Mouse (Mus musculus) forebrain, postnatal 0 days (tissue): ENCODE data around the gene Zbtb17. TPM values are rescaled to one million over a fixed set of nuclear protein-coding genes. Genes with fewer than 3 reads are reported as not detected.
A peak's percentile ranks its signal among the peaks of the same experiment; 100 is the strongest.

Source experiments
- ATAC-seq: fragments of 200-750 bp; cut with Nextera tagmentation; 2 replicates; pipeline ENCODE4 v1.8.0; 2017; ENCODE audit warnings: mild to moderate bottlenecking, moderate library complexity
- DNase-seq: peaks from one replicate; pipeline ENCODE4 v3.0.0-alpha.2; 2015
- H3K27ac ChIP-seq: fragments of 300-500 bp; sonication (generic); 2 replicates; pipeline ENCODE4 v1.5.1; 2014; ENCODE audit warnings: low read depth, mild to moderate bottlenecking, antibody characterized with exemption, low read length, moderate library complexity, mixed read lengths
- H3K27me3 ChIP-seq: fragments of 300-500 bp; sonication (generic); 2 replicates; pipeline ENCODE4 v1.6.1; 2014; ENCODE audit warnings: mild to moderate bottlenecking, low read length, mixed read lengths; ENCODE audit not compliant: insufficient read depth
- H3K36me3 ChIP-seq: fragments of 300-500 bp; sonication (generic); 2 replicates; pipeline ENCODE4 v1.6.1; 2014; ENCODE audit warnings: mild to moderate bottlenecking, moderate library complexity; ENCODE audit not compliant: insufficient read depth
- H3K4me1 ChIP-seq: fragments of 300-500 bp; sonication (generic); 2 replicates; pipeline ENCODE4 v1.6.1; 2014; ENCODE audit warnings: antibody characterized with exemption; ENCODE audit not compliant: insufficient read depth
- H3K4me2 ChIP-seq: fragments of 300-500 bp; sonication (generic); 2 replicates; pipeline ENCODE4 v1.6.1; 2014; ENCODE audit warnings: low read depth, mild to moderate bottlenecking, moderate library complexity
- H3K4me3 ChIP-seq: fragments of 300-500 bp; sonication (generic); 2 replicates; pipeline ENCODE4 v1.5.1; 2014; ENCODE audit warnings: low read depth, low read length, mixed read lengths
- H3K9ac ChIP-seq: fragments of 300-500 bp; sonication (generic); 2 replicates; pipeline ENCODE4 v1.6.1; 2014; ENCODE audit warnings: mild to moderate bottlenecking
- H3K9me3 ChIP-seq: fragments of 300-500 bp; sonication (generic); 2 replicates; pipeline ENCODE4 v1.6.1; 2016; ENCODE audit warnings: low read length
- CTCF ChIP-seq: sonication (generic); IDR thresholded peaks from 2 replicates; pipeline ENCODE4 v1.5.1; 2016; ENCODE audit warnings: antibody characterized with exemption, control low read depth, low read depth
- WGBS: fragments of 180-500 bp; shearing (Covaris S2); extraction: QIAGEN DNeasy Blood & Tissue Kit; methylation state at CpG from one replicate; pipeline ENCODE4 v1.1.7; 2014; 5-methylcytosine and 5-hydroxymethylcytosine counted together
- polyA plus RNA-seq: library from polyadenylated mRNA; unstranded; fragments of >200 nt; fragmentation: Nextera tagmentation; extraction: Ambion mirVana; gene quantifications from 2 replicates; pipeline ENCODE4 v1.2.1, GENCODE M21; 2015
- total RNA-seq: library from RNA; depleted of rRNA; stranded (reverse); fragments of >200 nt; gene quantifications from 2 replicates; pipeline ENCODE4 v1.2.3, GENCODE M21; 2014

Zbtb17 gene
- total and polyA plus RNA-seq, 2 experiments from 2014 or later = 32.8 to 42.1 TPM

GRCm38 (mm10) chr4:141472641-141473321, 28.3 kb downstream of the Zbtb17 start:
- Histone ChIP-seq H3K9me3 (no peaks in the 10 kb centered on the region), H3K36me3 (peaks cover 97% of the 10 kb centered on the region), H3K4me1 (no peaks in the 10 kb centered on the region), H3K27me3 (no peaks in the 10 kb centered on the region), H3K4me3 (no peak overlapping the region), H3K4me2 (no peak overlapping the region), H3K9ac (no peak overlapping the region), H3K27ac (no peak overlapping the region)
- DNase-seq (no peak), ATAC-seq (no peak)
- TF ChIP-seq CTCF = no peak
- 92% methylated on average over 32 of the region's 32 CpGs for WGBS

GRCm38 (mm10) chr4:141474431-141474830, 30.0 kb downstream of the Zbtb17 start:
- no peak for ATAC-seq
- Histone ChIP-seq H3K9ac (no peak overlapping the region), H3K4me2 (no peak overlapping the region), H3K36me3 (peaks cover 99% of the 10 kb centered on the region), H3K4me1 (no peaks in the 10 kb centered on the region), H3K9me3 (no peaks in the 10 kb centered on the region), H3K4me3 (no peak overlapping the region), H3K27ac (no peak overlapping the region), H3K27me3 (no peaks in the 10 kb centered on the region)
- no peak for TF ChIP-seq CTCF
- 87% methylated on average over 19 of the region's 19 CpGs for WGBS
- no peak for DNase-seq

GRCm38 (mm10) chr4:141477681-141478102, 33.2 kb downstream of the Zbtb17 start:
- Histone ChIP-seq H3K27me3 (no peaks in the 10 kb centered on the region), H3K9me3 (no peaks in the 10 kb centered on the region), H3K9ac (no peak overlapping the region), H3K4me2 (no peak overlapping the region), H3K36me3 (peaks cover 84% of the 10 kb centered on the region), H3K4me1 (no peaks in the 10 kb centered on the region), H3K4me3 (no peak overlapping the region), H3K27ac (peak overlapping the region; percentile 73)
- WGBS = 59% methylated on average over 16 of the region's 16 CpGs
- ATAC-seq (peak; percentile 78), DNase-seq (peak; percentile 85)
- no peak for TF ChIP-seq CTCF

- H3K4me2 ChIP-seq = no peak overlapping the region; the same call in 1 of the 2 replicates
- H3K27ac ChIP-seq = peak overlapping the region; percentile 73
- no peak overlapping the region for H3K4me3 ChIP-seq
- DNase-seq = no peak
- H3K9me3 ChIP-seq = no peaks in the 10 kb centered on the region
- TF ChIP-seq CTCF = no peak
- no peaks in the 10 kb centered on the region for H3K4me1 ChIP-seq
- H3K9ac ChIP-seq = no peak overlapping the region
- WGBS = 70% methylated on average over 23 of the region's 23 CpGs
- H3K27me3 ChIP-seq = no peaks in the 10 kb centered on the region
- peak; percentile 9 for ATAC-seq
- H3K36me3 ChIP-seq = peaks cover 84% of the 10 kb centered on the region
Measured at GRCm38 (mm10) chr4:141478225-141478624, 33.8 kb downstream of the Zbtb17 start.

GRCm38 (mm10) chr4:141478794-141479193, 34.3 kb downstream of the Zbtb17 start:
- Histone ChIP-seq H3K4me2 (no peak overlapping the region), H3K36me3 (peaks cover 82% of the 10 kb centered on the region)
- no peak for TF ChIP-seq CTCF

GRCm38 (mm10) chr4:141479411-141479810, 35.0 kb downstream of the Zbtb17 start:
- Histone ChIP-seq H3K4me1 (no peaks in the 10 kb centered on the region), H3K4me3 (no peak overlapping the region), H3K27ac (no peak overlapping the region; the same call in 1 of the 2 replicates), H3K9ac (no peak overlapping the region), H3K4me2 (no peak overlapping the region), H3K36me3 (peaks cover 81% of the 10 kb centered on the region), H3K9me3 (no peaks in the 10 kb centered on the region), H3K27me3 (no peaks in the 10 kb centered on the region)
- 85% methylated on average over 8 of the region's 8 CpGs for WGBS
- ATAC-seq (no peak), DNase-seq (no peak)
- TF ChIP-seq CTCF = no peak

More at GRCm38 (mm10) chr4:141478794-141479193, 34.3 kb downstream of the Zbtb17 start:
- WGBS = 90% methylated on average over 32 of the region's 32 CpGs
- ATAC-seq (no peak), DNase-seq (no peak)
- H3K4me3 ChIP-seq = no peak overlapping the region
- H3K4me1 ChIP-seq = no peaks in the 10 kb centered on the region
- H3K27ac ChIP-seq = peak overlapping the region; percentile 73
- no peak overlapping the region for H3K9ac ChIP-seq
- no peaks in the 10 kb centered on the region for H3K27me3 ChIP-seq
- no peaks in the 10 kb centered on the region for H3K9me3 ChIP-seq

GRCm38 (mm10) chr4:141484071-141484470, 39.6 kb downstream of the Zbtb17 start:
- no peak for TF ChIP-seq CTCF
- no peak overlapping the region for H3K9ac ChIP-seq
- no peak overlapping the region for H3K4me2 ChIP-seq
- H3K4me1 ChIP-seq = no peaks in the 10 kb centered on the region
- ATAC-seq (no peak), DNase-seq (no peak)
- peaks cover 60% of the 10 kb centered on the region for H3K36me3 ChIP-seq
- no peaks in the 10 kb centered on the region for H3K9me3 ChIP-seq
- H3K27ac ChIP-seq = no peak overlapping the region
- 85% methylated on average over 11 of the region's 11 CpGs for WGBS
- no peaks in the 10 kb centered on the region for H3K27me3 ChIP-seq
- no peak overlapping the region for H3K4me3 ChIP-seq
